Mouse (Mus musculus): ENCODE measurements at regions not wholly inside any gene's neighbourhood (a gene's known extent, or its start where the extent isn't known, plus 50 kb on each side); places are given as distances from the start of the nearest gene placed in this dataset.

DNA sequence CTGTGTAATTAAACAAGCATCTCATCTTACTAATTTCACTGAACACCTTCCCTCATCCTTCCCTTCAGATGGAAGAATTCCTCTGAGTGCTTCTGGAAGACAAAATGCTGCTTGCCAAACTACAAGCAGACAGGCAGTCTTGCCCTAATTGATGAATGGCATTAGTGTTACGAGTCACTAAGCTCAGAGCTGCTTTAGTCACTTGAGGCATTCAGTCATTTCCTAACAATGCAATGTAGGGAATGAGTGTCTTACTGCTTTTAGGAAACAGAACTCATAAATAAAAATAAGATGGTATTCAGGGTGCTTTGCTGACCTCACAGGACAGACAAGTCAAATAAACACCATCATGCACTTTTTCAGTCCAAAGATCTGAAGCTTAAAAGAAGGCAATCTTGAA is 285.1 kb upstream of the Paip1 start:
- ATAC-seq: no peak

- no peak for ATAC-seq
Observed at GRCm38 (mm10) chr13:119145713-119146112, 282.7 kb upstream of the Paip1 start.

DNA sequence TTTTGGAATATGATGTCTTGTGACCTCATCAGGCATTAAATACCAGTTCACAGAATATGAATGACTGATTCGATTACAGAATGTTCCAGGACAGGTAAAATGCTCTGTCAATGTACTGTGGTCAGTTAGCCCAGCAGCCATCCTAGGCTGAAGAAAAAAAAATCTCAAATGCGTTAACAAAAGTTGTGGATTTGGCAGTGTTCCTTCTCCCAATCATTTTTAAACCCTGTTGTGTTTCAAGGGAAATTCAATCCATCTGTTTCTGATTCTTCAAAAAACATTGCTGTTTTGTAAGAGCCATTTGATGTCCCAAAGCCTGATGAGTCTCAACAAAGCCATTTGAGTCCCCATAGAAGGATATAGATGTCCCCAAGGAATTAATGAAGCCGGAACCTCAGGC is 280.7 kb upstream of the Paip1 start:
- ATAC-seq: no peak

- ATAC-seq: no peak
Observed at GRCm38 (mm10) chr13:119149141-119149540, 279.3 kb upstream of the Paip1 start.

- ATAC-seq: no peak
Observed at GRCm38 (mm10) chr13:119150847-119151548, 277.4 kb upstream of the Paip1 start.

DNA sequence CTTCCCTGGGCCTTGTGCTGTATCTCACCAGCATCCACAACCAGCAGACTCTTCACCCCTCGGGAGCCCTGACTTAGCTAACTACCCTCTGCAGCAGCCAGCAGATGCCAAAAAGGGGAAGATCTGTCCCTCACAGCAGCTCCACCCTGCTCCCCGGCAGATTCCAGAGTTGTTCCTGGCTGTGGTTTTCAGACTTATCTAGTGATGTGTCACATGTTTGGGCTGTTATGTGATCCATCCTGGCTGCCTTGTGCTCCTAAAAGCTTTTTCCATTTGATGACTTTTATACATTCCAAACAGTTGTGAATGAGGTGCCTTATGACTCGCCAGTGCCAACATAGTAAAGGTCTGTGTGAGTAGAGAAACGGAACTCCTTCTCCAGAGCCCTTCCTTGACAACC is 250.6 kb upstream of the Paip1 start:
- no peak for ATAC-seq

GRCm38 (mm10) chr13:119178212-119178611 is 250.2 kb upstream of the Paip1 start:
- no peak for ATAC-seq

- ATAC-seq: no peak
Observed at GRCm38 (mm10) chr13:119179157-119179920, 249.1 kb upstream of the Paip1 start.

DNA sequence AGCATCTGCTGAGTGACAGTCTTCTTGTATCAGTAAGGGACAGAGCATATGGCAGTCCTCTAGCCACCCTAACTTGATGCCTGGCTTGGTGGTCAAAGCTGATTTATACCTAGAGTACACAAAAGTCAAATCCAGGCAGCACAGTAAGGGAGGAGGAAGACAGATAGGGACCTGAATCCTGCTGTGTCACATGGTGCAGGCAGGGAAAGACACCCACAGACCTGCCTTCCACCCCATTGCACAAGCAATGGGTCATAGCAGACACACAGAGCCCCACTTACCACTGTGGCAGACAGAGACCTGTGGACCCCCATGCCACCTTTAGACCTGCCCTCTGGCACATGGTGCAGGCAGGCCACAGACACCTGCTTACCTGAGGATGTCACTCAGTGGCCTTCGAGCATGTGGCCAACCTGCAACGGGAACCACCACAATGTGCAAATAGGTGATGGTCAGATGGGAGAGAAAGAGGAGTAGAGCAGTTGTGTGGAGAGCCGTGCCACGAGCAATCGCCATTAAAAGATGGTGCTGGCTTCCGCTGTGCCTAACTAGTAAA is 244.0 kb upstream of the Paip1 start:
- ATAC-seq: no peak

DNA sequence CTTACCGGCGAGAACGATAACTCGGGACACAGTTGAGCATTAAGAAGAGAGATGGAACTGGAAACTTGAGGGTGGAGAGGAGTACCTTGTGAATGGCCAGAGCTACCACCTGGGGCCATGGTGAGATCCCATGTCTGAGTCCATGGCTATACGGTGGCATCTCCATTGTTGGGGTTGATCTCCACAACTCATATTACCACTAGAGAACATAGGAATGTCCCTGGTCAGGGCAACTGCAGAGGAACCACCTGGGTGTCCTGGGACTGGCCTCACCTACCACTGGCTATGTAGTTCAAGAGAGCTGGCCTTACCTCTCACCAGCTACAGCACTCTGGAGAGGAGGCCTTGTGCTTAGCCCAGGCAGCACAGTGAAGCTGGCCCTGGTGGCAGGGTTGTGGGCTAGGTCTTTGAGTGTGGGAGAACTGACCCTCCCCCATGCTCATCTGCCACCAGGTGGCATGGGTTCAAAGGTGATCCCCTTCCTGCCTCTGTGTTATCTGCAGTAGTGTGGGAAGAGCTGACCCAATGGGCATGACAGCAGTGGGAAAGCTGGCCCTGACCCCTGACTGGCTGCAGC is 242.7 kb upstream of the Paip1 start:
- ATAC-seq: no peak

DNA sequence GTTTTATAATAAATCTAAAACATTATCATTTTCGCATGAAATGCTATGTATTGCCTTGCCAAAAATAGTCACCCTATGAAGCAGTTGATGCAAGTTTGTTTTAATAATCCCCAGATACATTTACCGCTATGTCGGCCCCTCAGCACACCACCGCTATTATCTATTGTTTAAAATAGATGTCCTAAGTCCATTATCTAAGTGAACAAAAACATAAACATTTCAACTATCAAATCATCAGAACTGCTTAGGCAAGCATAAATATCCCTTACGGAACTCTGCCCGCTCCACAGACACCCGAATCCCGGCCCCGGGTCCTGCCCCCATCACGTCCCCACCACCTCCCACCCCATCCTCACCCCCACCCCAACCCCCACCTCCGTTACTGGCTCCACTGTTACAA is 196.8 kb upstream of the Paip1 start:
- ATAC-seq: no peak

DNA sequence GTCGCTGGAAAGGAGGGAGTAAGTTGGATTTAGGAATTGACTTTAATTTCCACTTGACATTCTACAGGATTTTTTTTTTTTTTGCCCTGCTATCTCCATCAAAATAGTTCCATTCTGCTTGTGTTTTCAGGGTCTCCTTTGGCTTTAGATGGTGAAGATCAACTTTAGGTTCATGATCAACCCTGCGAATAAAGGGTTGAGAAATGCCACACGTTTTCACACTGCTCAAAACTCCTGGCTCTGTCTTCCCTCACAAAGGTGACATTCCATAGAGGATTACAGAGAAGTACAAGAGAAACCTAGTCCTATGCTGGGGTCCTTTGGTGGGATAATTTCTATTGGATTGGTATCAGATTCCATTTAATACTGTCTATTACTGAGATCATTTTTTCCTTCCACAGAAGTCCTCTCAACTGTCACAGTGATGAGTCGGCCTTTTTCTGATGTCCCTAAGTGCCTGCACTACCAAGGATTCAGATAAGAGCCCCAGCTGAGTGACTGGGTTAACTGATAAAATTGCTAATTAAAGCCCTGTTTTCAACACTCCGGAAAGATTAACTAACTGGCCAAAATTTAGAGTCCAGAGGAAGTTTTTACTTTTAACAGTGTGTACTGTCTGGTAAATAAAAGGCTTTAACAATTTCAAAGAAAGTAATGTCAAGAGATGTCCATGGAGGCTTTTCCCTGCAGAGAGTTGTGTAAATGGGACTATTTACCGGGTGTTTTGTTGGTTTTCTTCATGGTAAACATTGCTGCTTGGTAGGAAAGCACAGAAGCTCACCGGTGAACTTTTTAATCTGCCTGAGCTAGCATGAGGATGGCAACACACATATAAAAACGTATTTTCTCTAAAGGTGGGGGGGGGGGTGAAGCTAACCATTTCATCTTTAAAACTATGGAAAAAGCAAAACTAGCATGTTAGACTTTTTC is 196.0 kb upstream of the Paip1 start:
- ATAC-seq: no peak

- no peak for ATAC-seq
Observed at GRCm38 (mm10) chr13:119233030-119233385, 195.4 kb upstream of the Paip1 start.

GRCm38 (mm10) chr13:119233869-119234268 is 194.5 kb upstream of the Paip1 start:
- no peak for ATAC-seq

GRCm38 (mm10) chr13:119242358-119242757 is 186.0 kb upstream of the Paip1 start:
- no peak for ATAC-seq

DNA sequence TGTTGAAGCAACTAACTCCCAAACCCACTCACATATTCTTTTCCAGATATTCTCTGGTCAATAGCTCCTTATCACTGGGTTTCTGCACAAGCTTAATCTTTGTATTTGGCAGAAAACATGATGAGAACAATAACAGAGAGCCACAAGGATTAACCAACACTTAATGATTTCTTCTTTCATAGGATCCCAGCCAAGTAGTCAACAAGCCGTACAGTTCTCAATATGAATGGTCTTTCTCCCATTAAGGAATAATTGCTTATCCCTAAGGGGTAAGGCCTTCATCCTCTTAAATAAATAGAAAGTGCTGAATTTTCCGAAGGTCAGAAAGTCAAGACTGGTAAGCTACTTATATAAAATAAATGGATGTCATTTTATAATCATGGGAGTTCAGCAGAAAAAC is 181.3 kb upstream of the Paip1 start:
- ATAC-seq: no peak

DNA sequence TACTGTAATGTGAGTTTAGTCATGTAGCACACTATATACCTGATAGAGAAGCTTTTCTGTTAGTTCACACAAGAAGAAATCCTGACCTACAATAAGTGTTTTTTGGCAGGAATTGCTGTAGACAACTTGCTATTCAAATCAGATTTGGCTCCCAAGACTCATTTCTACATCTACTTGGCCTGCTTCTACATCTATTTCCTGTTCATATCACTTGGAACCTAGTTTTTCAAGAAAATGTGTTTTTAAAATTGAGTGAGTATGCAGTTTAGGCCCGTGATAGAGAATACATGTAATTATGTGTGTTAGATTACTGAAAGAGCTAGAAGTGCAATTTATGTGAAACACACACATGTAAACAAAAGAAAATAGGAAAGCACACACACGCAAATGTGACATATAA is 176.4 kb upstream of the Paip1 start:
- no peak for ATAC-seq

DNA sequence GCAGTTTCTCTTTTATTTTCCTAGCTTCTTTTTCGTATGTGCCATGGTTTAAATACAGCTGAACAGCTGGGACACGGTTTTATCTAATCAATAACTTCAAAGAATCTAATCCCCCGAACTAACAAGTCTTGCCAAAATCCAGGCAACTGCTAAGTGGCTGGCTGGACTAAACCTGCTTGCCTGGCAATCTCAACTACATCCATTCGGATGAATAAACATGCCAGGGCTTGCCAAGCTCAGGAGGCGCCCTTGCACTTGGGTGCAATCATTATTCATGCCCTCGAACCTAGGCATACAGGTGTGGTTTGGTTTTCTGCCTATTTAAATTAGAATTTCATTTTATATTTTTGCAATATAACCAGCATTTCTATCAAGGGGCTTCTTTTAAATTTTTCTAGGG is 172.1 kb upstream of the Paip1 start:
- ATAC-seq: no peak

- ATAC-seq: no peak
Observed at GRCm38 (mm10) chr13:119258515-119258914, 169.9 kb upstream of the Paip1 start.

GRCm38 (mm10) chr13:119263561-119263960 is 164.8 kb upstream of the Paip1 start:
- ATAC-seq: no peak

- ATAC-seq: no peak
Observed at GRCm38 (mm10) chr13:119267608-119268300, 160.6 kb upstream of the Paip1 start.

DNA sequence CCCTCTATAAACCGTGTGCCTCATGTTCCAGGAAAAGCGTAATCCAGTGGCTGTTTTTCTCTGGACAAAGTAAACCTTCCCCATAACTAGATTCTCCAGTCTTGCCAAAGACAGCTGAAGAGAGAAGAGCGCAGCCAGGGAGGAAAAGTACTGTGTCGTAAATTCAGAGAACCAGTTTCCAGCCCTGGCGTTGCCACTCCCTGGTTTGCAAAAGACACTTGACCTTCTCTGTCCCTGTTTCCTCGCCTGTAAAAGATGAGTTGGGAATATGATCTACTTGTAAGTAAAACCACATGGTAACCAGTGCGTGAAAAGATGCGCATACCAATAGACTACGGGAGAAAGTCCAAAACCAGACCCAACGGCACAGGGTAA is 160.1 kb upstream of the Paip1 start:
- no peak for ATAC-seq
